Mouse (Mus musculus): Measurements from ENCODE around the gene Fchsd2. TPM values are rescaled to one million over a fixed set of nuclear protein-coding genes. Genes with fewer than 3 reads are reported as not detected.

The Fchsd2 gene
- total and polyA plus RNA-seq, 3 experiments, result 9.7 to 31.3 (median 14.9) TPM

- no peak for TF ChIP-seq GATA2 (IDR thresholded peaks at IDR 0.05; ENCODE audit: borderline replicate concordance, low read depth, low read length)
- no peak for TF ChIP-seq POLR2AphosphoS5 (IDR thresholded peaks at IDR 0.05; ENCODE audit: insufficient replicate concordance, low read depth, low read length)
- no peak for TF ChIP-seq CTCF (IDR thresholded peaks at IDR 0.05; ENCODE audit: low read depth, low read length)
- no peak for TF ChIP-seq GATA1 (IDR thresholded peaks at IDR 0.05; ENCODE audit: borderline replicate concordance, low read length)
- TF ChIP-seq TAL1 (conservative IDR thresholded peaks at IDR 0.05; ENCODE audit: low read depth, low read length), result no peak
- no peaks in the 10 kb centered on the region for H3K36me3 ChIP-seq (replicated peaks)
- no peaks in the 10 kb centered on the region for H3K9me3 ChIP-seq (replicated peaks)
- ATAC-seq (ENCODE audit: extremely low read depth, insufficient number of reproducible peaks, low FRiP score, poor library complexity, severe bottlenecking) (no peak), DNase-seq (ENCODE audit: low spot score) (no peak)
- no peak overlapping the region for H3K4me3 ChIP-seq (ENCODE audit: low read depth, low read length)
- peaks cover 29% of the 10 kb centered on the region for H3K27me3 ChIP-seq (ENCODE audit: insufficient read depth, low read length)
- peaks cover 38% of the 10 kb centered on the region for H3K4me1 ChIP-seq (ENCODE audit: insufficient read depth, low read depth, low read length)
Measured at GRCm38 (mm10) chr7:101095560-101095959, 2.9 kb downstream of the Fchsd2 start.

- peaks cover 35% of the 10 kb centered on the region for H3K27me3 ChIP-seq (ENCODE audit: insufficient read depth, low read length)
- TF ChIP-seq POLR2AphosphoS5 (IDR thresholded peaks at IDR 0.05; ENCODE audit: insufficient replicate concordance, low read depth, low read length) (no peak), TAL1 (conservative IDR thresholded peaks at IDR 0.05; ENCODE audit: low read depth, low read length) (no peak), GATA2 (IDR thresholded peaks at IDR 0.05; ENCODE audit: borderline replicate concordance, low read depth, low read length) (no peak), CTCF (IDR thresholded peaks at IDR 0.05; ENCODE audit: low read depth, low read length) (no peak), GATA1 (IDR thresholded peaks at IDR 0.05; ENCODE audit: borderline replicate concordance, low read length) (no peak)
- no peaks in the 10 kb centered on the region for H3K9me3 ChIP-seq (replicated peaks)
- H3K36me3 ChIP-seq (replicated peaks), result no peaks in the 10 kb centered on the region
- H3K4me3 ChIP-seq (ENCODE audit: low read depth, low read length), result no peak overlapping the region
- DNase-seq (ENCODE audit: low spot score), result no peak
- no peak for ATAC-seq (ENCODE audit: extremely low read depth, insufficient number of reproducible peaks, low FRiP score, poor library complexity, severe bottlenecking)
- peaks cover 34% of the 10 kb centered on the region for H3K4me1 ChIP-seq (ENCODE audit: insufficient read depth, low read depth, low read length)
Measured at GRCm38 (mm10) chr7:101096576-101096975, 3.9 kb downstream of the Fchsd2 start.

- H3K4me1 ChIP-seq (ENCODE audit: insufficient read depth, low read depth, low read length), result peaks cover 36% of the 10 kb centered on the region
- TF ChIP-seq CTCF (IDR thresholded peaks at IDR 0.05; ENCODE audit: low read depth, low read length), result no peak
- TF ChIP-seq GATA1 (IDR thresholded peaks at IDR 0.05; ENCODE audit: borderline replicate concordance, low read length), result no peak
- no peak for TF ChIP-seq TAL1 (conservative IDR thresholded peaks at IDR 0.05; ENCODE audit: low read depth, low read length)
- no peak for TF ChIP-seq POLR2AphosphoS5 (IDR thresholded peaks at IDR 0.05; ENCODE audit: insufficient replicate concordance, low read depth, low read length)
- TF ChIP-seq GATA2 (IDR thresholded peaks at IDR 0.05; ENCODE audit: borderline replicate concordance, low read depth, low read length), result no peak
- H3K9me3 ChIP-seq (replicated peaks), result no peaks in the 10 kb centered on the region
- ATAC-seq (ENCODE audit: extremely low read depth, insufficient number of reproducible peaks, low FRiP score, poor library complexity, severe bottlenecking) (no peak), DNase-seq (ENCODE audit: low spot score) (no peak)
- peaks cover 36% of the 10 kb centered on the region for H3K27me3 ChIP-seq (ENCODE audit: insufficient read depth, low read length)
- H3K4me3 ChIP-seq (ENCODE audit: low read depth, low read length), result no peak overlapping the region
- H3K36me3 ChIP-seq (replicated peaks), result no peaks in the 10 kb centered on the region
Measured at GRCm38 (mm10) chr7:101097084-101097483, 4.4 kb downstream of the Fchsd2 start.

GRCm38 (mm10) chr7:101099981-101100380 lies 7.3 kb downstream of the Fchsd2 start:
- Histone ChIP-seq H3K27me3 (ENCODE audit: insufficient read depth, low read length) (peaks cover 25% of the 10 kb centered on the region), H3K9me3 (replicated peaks) (no peaks in the 10 kb centered on the region), H3K4me1 (ENCODE audit: insufficient read depth, low read depth, low read length) (peaks cover 22% of the 10 kb centered on the region), H3K4me3 (ENCODE audit: low read depth, low read length) (no peak overlapping the region), H3K36me3 (replicated peaks) (no peaks in the 10 kb centered on the region)
- DNase-seq (ENCODE audit: low spot score) (no peak), ATAC-seq (ENCODE audit: extremely low read depth, insufficient number of reproducible peaks, low FRiP score, poor library complexity, severe bottlenecking) (no peak)
- no peak for TF ChIP-seq GATA2 (IDR thresholded peaks at IDR 0.05; ENCODE audit: borderline replicate concordance, low read depth, low read length)
- TF ChIP-seq TAL1 (conservative IDR thresholded peaks at IDR 0.05; ENCODE audit: low read depth, low read length), result no peak
- TF ChIP-seq GATA1 (IDR thresholded peaks at IDR 0.05; ENCODE audit: borderline replicate concordance, low read length), result no peak
- TF ChIP-seq CTCF (IDR thresholded peaks at IDR 0.05; ENCODE audit: low read depth, low read length), result no peak
- no peak for TF ChIP-seq POLR2AphosphoS5 (IDR thresholded peaks at IDR 0.05; ENCODE audit: insufficient replicate concordance, low read depth, low read length)

- no peaks in the 10 kb centered on the region for H3K36me3 ChIP-seq (replicated peaks)
- H3K4me1 ChIP-seq (ENCODE audit: insufficient read depth, low read depth, low read length), result peaks cover 14% of the 10 kb centered on the region
- H3K4me3 ChIP-seq (ENCODE audit: low read depth, low read length), result no peak overlapping the region
- ATAC-seq (ENCODE audit: extremely low read depth, insufficient number of reproducible peaks, low FRiP score, poor library complexity, severe bottlenecking) (no peak), DNase-seq (ENCODE audit: low spot score) (no peak)
- no peaks in the 10 kb centered on the region for H3K9me3 ChIP-seq (replicated peaks)
- TF ChIP-seq GATA2 (IDR thresholded peaks at IDR 0.05; ENCODE audit: borderline replicate concordance, low read depth, low read length) (no peak), TAL1 (conservative IDR thresholded peaks at IDR 0.05; ENCODE audit: low read depth, low read length) (no peak), CTCF (IDR thresholded peaks at IDR 0.05; ENCODE audit: low read depth, low read length) (no peak)
- peaks cover 27% of the 10 kb centered on the region for H3K27me3 ChIP-seq (ENCODE audit: insufficient read depth, low read length)
Measured at GRCm38 (mm10) chr7:101101156-101101691, 8.6 kb downstream of the Fchsd2 start.

GRCm38 (mm10) chr7:101106666-101107065 lies 14.0 kb downstream of the Fchsd2 start:
- TF ChIP-seq CTCF (IDR thresholded peaks at IDR 0.05; ENCODE audit: low read depth, low read length), result no peak
- TF ChIP-seq TAL1 (conservative IDR thresholded peaks at IDR 0.05; ENCODE audit: low read depth, low read length), result no peak
- no peak for TF ChIP-seq GATA1 (IDR thresholded peaks at IDR 0.05; ENCODE audit: borderline replicate concordance, low read length)
- no peak for TF ChIP-seq POLR2AphosphoS5 (IDR thresholded peaks at IDR 0.05; ENCODE audit: insufficient replicate concordance, low read depth, low read length)
- TF ChIP-seq GATA2 (IDR thresholded peaks at IDR 0.05; ENCODE audit: borderline replicate concordance, low read depth, low read length), result no peak
- Histone ChIP-seq H3K27me3 (ENCODE audit: insufficient read depth, low read length) (peaks cover 8% of the 10 kb centered on the region; the same call in 1 of the 2 replicates), H3K36me3 (replicated peaks) (peaks cover 5% of the 10 kb centered on the region), H3K4me3 (ENCODE audit: low read depth, low read length) (no peak overlapping the region), H3K4me1 (ENCODE audit: insufficient read depth, low read depth, low read length) (peaks cover 34% of the 10 kb centered on the region), H3K9me3 (replicated peaks) (no peaks in the 10 kb centered on the region)
- ATAC-seq (ENCODE audit: extremely low read depth, insufficient number of reproducible peaks, low FRiP score, poor library complexity, severe bottlenecking) (no peak), DNase-seq (ENCODE audit: low spot score) (no peak)

All from G1E (cell line).